Mouse (Mus musculus): ENCODE measurements around the gene Snx1. TPM values are rescaled to one million over a fixed set of nuclear protein-coding genes. Genes with fewer than 3 reads are reported as not detected.

Gene Snx1
- polyA plus RNA-seq, 1 experiment from 2014 or later: 140 TPM

DNA sequence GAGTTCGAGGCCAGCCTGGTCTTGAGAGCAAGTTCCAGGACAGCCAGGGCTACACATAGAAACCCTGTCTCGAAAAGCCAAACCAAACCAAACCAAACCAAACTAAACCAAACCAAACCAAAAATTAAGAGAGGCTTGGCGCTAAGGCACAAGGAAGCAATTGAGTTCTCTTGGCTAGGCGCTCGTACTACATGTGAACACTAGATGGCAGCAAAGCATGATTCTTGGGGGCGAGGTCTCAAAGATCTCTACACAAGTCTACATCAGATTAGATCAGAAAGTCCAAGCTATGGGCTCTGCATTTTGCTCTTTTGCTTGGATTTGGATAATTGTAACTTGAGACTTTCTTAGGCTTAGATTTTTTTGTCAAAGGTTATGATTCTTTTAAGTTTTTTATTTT is 17.9 kb upstream of the Snx1 start:
- DNase-seq (ENCODE audit: low spot score): peak; percentile 83
- no peaks in the 10 kb centered on the region for H3K9me3 ChIP-seq (ENCODE audit: control insufficient read depth, low read length)
- no peak for ATAC-seq (replicated peaks; ENCODE audit: low FRiP score)
- H3K9ac ChIP-seq (ENCODE audit: low read length): no peak overlapping the region
- no peaks in the 10 kb centered on the region for H3K27me3 ChIP-seq (ENCODE audit: control insufficient read depth, insufficient read depth, low read length)
- peaks cover 2% of the 10 kb centered on the region; the same call in 1 of the 2 replicates for H3K36me3 ChIP-seq (ENCODE audit: control insufficient read depth, insufficient read depth, low read length)
- no peak overlapping the region for H3K27ac ChIP-seq (ENCODE audit: low read depth, low read length)
- H3K4me1 ChIP-seq (replicated peaks; ENCODE audit: control insufficient read depth, insufficient read depth, low read length): no peaks in the 10 kb centered on the region
- WGBS: 10% methylated on average over 6 of the region's 6 CpGs
- no peak overlapping the region for H3K4me3 ChIP-seq (ENCODE audit: low read depth, low read length)
- H3K4me2 ChIP-seq (ENCODE audit: low read depth, low read length, severe bottlenecking): no peak overlapping the region

DNA sequence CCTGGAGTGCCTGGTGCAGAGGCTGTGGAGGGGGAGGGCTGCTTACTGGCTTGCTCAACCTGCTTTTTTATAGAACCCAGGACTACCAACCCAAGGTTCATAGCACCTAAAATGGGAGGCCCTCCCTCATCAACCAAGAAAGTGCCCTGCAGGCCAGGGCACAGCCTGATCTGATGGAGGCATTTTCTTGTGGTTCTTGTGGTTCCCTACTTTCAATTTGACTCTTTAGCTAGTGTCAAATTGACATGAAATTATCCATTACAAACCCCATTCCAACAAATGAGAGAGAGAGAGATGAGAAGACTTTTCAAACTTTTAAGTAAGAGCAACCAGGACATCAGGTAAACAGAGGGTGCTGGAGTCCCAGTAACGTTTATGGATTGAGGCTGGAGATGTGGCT is 15.9 kb upstream of the Snx1 start:
- H3K9ac ChIP-seq (ENCODE audit: low read length): no peak overlapping the region
- no peak overlapping the region for H3K27ac ChIP-seq (ENCODE audit: low read depth, low read length)
- 79% methylated on average over 1 of the region's 1 CpGs for WGBS
- H3K4me2 ChIP-seq (ENCODE audit: low read depth, low read length, severe bottlenecking): no peak overlapping the region
- peaks cover 4% of the 10 kb centered on the region; the same call in 1 of the 2 replicates for H3K36me3 ChIP-seq (ENCODE audit: control insufficient read depth, insufficient read depth, low read length)
- no peaks in the 10 kb centered on the region for H3K4me1 ChIP-seq (replicated peaks; ENCODE audit: control insufficient read depth, insufficient read depth, low read length)
- H3K4me3 ChIP-seq (ENCODE audit: low read depth, low read length): no peak overlapping the region
- ATAC-seq (replicated peaks; ENCODE audit: low FRiP score): no peak
- no peaks in the 10 kb centered on the region for H3K27me3 ChIP-seq (ENCODE audit: control insufficient read depth, insufficient read depth, low read length)
- no peaks in the 10 kb centered on the region for H3K9me3 ChIP-seq (ENCODE audit: control insufficient read depth, low read length)
- no peak for DNase-seq (ENCODE audit: low spot score)

- no peak for ATAC-seq (replicated peaks; ENCODE audit: low FRiP score)
- 94% methylated on average over 7 of the region's 7 CpGs for WGBS
- peaks cover 4% of the 10 kb centered on the region; the same call in 1 of the 2 replicates for H3K36me3 ChIP-seq (ENCODE audit: control insufficient read depth, insufficient read depth, low read length)
These were observed 11.8 kb upstream of the Snx1 start for GRCm38 (mm10) chr9:66138193-66138592.

DNA sequence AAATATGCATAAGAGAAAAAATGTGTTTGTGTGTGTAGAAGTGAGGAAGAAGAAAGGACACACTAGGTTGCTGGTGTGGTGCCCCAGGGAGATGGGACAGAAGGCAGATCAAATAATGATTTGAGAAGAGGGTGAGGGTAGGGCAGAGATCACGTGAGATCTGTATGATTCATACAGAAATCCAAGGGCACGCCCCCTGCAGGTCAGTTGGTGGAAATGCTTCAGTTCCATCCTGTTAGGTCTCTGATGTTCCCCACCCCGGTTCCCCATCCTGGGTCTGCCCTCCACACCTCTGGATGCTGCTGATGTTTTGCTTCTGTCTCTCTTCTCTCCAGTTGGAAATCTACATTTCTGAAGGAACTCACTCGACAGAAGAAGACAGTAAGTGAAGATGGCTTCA is 9.6 kb upstream of the Snx1 start:
- H3K4me1 ChIP-seq (replicated peaks; ENCODE audit: control insufficient read depth, insufficient read depth, low read length): no peaks in the 10 kb centered on the region
- H3K36me3 ChIP-seq (ENCODE audit: control insufficient read depth, insufficient read depth, low read length): peaks cover 4% of the 10 kb centered on the region; the same call in 1 of the 2 replicates
- no peak for DNase-seq (ENCODE audit: low spot score)
- H3K27me3 ChIP-seq (ENCODE audit: control insufficient read depth, insufficient read depth, low read length): no peaks in the 10 kb centered on the region
- no peak overlapping the region for H3K9ac ChIP-seq (ENCODE audit: low read length)
- H3K9me3 ChIP-seq (ENCODE audit: control insufficient read depth, low read length): no peaks in the 10 kb centered on the region
- ATAC-seq (replicated peaks; ENCODE audit: low FRiP score): no peak
- no peak overlapping the region for H3K4me2 ChIP-seq (ENCODE audit: low read depth, low read length, severe bottlenecking)
- WGBS: 53% methylated on average over 4 of the region's 4 CpGs
- no peak overlapping the region for H3K4me3 ChIP-seq (ENCODE audit: low read depth, low read length)
- no peak overlapping the region for H3K27ac ChIP-seq (ENCODE audit: low read depth, low read length)

More at GRCm38 (mm10) chr9:66138193-66138592, 11.8 kb upstream of the Snx1 start:
- Histone ChIP-seq H3K27me3 (ENCODE audit: control insufficient read depth, insufficient read depth, low read length) (no peaks in the 10 kb centered on the region), H3K27ac (ENCODE audit: low read depth, low read length) (no peak overlapping the region), H3K9me3 (ENCODE audit: control insufficient read depth, low read length) (no peaks in the 10 kb centered on the region), H3K4me3 (ENCODE audit: low read depth, low read length) (no peak overlapping the region), H3K4me2 (ENCODE audit: low read depth, low read length, severe bottlenecking) (no peak overlapping the region), H3K4me1 (replicated peaks; ENCODE audit: control insufficient read depth, insufficient read depth, low read length) (no peaks in the 10 kb centered on the region), H3K9ac (ENCODE audit: low read length) (no peak overlapping the region)
- DNase-seq (ENCODE audit: low spot score): no peak

DNA sequence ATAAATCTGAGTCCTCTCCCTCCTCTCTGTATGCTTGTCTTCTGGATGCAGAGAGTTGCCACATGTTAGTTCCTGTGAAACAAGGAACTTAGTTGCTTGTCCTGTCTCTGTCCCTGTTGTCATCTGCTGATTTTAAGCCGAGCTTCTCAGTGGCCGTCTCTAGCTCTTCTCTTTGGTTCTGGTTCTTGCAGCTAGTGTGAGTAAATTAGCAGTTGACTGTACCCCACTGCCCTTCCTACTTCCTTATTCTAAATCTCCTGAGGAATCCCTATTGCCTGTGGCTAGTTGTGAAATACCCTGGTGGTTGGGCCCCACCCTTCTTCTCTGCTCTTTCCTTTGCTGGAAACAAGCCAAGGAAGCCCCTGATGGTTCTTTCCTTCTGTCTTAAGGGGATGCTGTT is 5.1 kb upstream of the Snx1 start:
- H3K36me3 ChIP-seq (ENCODE audit: control insufficient read depth, insufficient read depth, low read length): no peaks in the 10 kb centered on the region; the same call in 1 of the 2 replicates
- ATAC-seq (replicated peaks; ENCODE audit: low FRiP score) (no peak), DNase-seq (ENCODE audit: low spot score) (no peak)
- no peak overlapping the region for H3K4me2 ChIP-seq (ENCODE audit: low read depth, low read length, severe bottlenecking)
- H3K9me3 ChIP-seq (ENCODE audit: control insufficient read depth, low read length): no peaks in the 10 kb centered on the region
- 96% methylated on average over 2 of the region's 2 CpGs for WGBS
- no peak overlapping the region for H3K27ac ChIP-seq (ENCODE audit: low read depth, low read length)
- H3K4me3 ChIP-seq (ENCODE audit: low read depth, low read length): no peak overlapping the region
- no peaks in the 10 kb centered on the region for H3K27me3 ChIP-seq (ENCODE audit: control insufficient read depth, insufficient read depth, low read length)
- no peak overlapping the region for H3K9ac ChIP-seq (ENCODE audit: low read length)
- no peaks in the 10 kb centered on the region for H3K4me1 ChIP-seq (replicated peaks; ENCODE audit: control insufficient read depth, insufficient read depth, low read length)

DNA sequence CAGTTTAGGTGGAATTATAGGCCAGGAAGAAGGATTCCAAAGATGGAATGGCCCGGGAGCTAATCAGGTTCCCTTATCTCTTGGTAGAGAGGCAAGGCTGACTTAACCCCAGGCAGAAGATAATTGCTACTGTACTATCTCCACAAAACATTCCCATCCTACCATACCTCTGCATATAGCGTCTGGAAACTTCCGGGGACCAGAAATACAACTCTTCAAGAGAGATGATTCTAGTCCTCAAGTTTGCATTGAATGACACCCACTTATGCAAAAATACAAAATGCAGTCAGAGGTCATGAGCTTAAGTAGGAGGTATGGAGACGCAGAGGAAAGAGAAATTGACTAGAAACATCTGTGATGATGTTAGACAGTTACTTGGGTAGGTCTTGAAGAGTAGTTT is 1.5 kb upstream of the Snx1 start:
- H3K36me3 ChIP-seq (ENCODE audit: control insufficient read depth, insufficient read depth, low read length): no peaks in the 10 kb centered on the region
- H3K9ac ChIP-seq (ENCODE audit: low read length): no peak overlapping the region
- H3K4me2 ChIP-seq (ENCODE audit: low read depth, low read length, severe bottlenecking): peak overlapping the region; percentile 82; the same call in 1 of the 2 replicates
- H3K4me1 ChIP-seq (replicated peaks; ENCODE audit: control insufficient read depth, insufficient read depth, low read length): peaks cover 4% of the 10 kb centered on the region; the same call in 1 of the 2 replicates
- no peak for ATAC-seq (replicated peaks; ENCODE audit: low FRiP score)
- WGBS: 93% methylated on average over 4 of the region's 4 CpGs
- H3K4me3 ChIP-seq (ENCODE audit: low read depth, low read length): no peak overlapping the region
- H3K9me3 ChIP-seq (ENCODE audit: control insufficient read depth, low read length): no peaks in the 10 kb centered on the region
- DNase-seq (ENCODE audit: low spot score): no peak
- H3K27ac ChIP-seq (ENCODE audit: low read depth, low read length): no peak overlapping the region
- H3K27me3 ChIP-seq (ENCODE audit: control insufficient read depth, insufficient read depth, low read length): no peaks in the 10 kb centered on the region

DNA sequence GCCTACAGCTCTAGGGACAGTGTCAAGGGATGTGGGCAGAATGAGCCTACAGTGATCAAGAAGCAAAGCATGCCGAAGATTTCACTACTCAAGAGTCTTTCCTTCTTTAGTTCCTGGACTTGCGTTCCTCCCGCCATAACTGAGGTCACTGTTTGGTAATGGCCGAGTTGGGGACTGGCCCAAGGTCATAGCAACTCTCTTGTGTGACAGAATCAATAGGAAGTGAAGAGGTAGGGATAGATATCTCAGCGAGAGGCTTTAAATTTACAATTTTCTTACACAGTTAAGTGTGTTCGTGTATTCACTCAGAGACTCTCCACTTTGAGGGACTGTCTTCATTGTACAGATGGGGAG is 783 bp upstream of the Snx1 start:
- Histone ChIP-seq H3K27me3 (ENCODE audit: control insufficient read depth, insufficient read depth, low read length) (no peaks in the 10 kb centered on the region), H3K9ac (ENCODE audit: low read length) (peak overlapping the region; percentile 73), H3K27ac (ENCODE audit: low read depth, low read length) (no peak overlapping the region), H3K9me3 (ENCODE audit: control insufficient read depth, low read length) (no peaks in the 10 kb centered on the region), H3K4me1 (replicated peaks; ENCODE audit: control insufficient read depth, insufficient read depth, low read length) (peaks cover 4% of the 10 kb centered on the region; the same call in 1 of the 2 replicates), H3K4me3 (ENCODE audit: low read depth, low read length) (peak overlapping the region; percentile 51), H3K36me3 (ENCODE audit: control insufficient read depth, insufficient read depth, low read length) (no peaks in the 10 kb centered on the region), H3K4me2 (ENCODE audit: low read depth, low read length, severe bottlenecking) (peak overlapping the region; percentile 82)
- ATAC-seq (replicated peaks; ENCODE audit: low FRiP score) (no peak), DNase-seq (ENCODE audit: low spot score) (no peak)
- 58% methylated on average over 6 of the region's 6 CpGs for WGBS

DNA sequence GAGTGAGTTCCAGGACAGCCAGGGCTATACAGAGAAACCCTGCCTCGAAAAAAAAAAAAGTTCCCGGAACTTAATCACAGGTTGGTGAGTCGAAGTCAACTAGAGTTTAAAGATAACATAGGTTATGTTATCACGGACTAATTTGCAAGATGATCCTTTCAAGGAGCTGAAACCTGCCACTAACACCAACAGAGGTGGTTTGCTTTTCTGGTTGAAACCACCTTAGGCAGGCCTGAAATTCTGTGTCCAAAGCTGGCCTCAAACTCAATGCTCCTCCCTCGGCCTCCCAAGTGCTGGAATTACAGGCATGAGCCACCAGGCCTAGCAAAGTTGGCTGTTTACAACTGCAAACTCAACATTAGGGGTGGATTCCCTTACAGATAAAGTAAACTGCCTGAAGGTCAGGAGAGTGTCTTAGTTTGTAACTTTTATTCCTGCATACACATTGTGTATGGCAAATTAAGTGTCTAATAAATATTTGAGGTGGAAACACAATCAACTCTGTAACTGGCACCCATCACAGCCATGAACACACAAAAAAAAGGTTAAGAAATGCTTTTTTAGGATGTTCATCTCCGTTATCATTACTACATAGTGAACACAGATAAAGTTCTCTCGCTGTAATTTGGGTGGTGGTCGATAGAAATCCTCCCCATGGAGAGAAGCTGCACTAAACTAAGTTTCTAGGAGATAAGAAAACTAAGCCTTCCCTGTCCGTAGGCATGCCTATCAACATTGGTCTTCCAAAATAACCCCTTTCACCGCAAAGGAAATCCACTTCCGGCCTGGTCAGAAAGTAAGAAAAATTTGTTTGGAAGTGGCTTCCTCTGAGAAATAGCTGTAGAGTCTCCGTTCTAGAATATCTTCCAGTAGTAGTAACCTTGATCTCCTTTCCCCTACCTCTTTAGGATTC is 588 bp downstream of the Snx1 start:
- peaks cover 4% of the 10 kb centered on the region; the same call in 1 of the 2 replicates for H3K4me1 ChIP-seq (replicated peaks; ENCODE audit: control insufficient read depth, insufficient read depth, low read length)
- no peaks in the 10 kb centered on the region for H3K27me3 ChIP-seq (ENCODE audit: control insufficient read depth, insufficient read depth, low read length)
- no peak for ATAC-seq (replicated peaks; ENCODE audit: low FRiP score)
- no peak for DNase-seq (ENCODE audit: low spot score)
- WGBS: 58% methylated on average over 12 of the region's 12 CpGs
- peak overlapping the region; percentile 6; the same call in 1 of the 2 replicates for H3K9ac ChIP-seq (ENCODE audit: low read length)
- no peaks in the 10 kb centered on the region for H3K36me3 ChIP-seq (ENCODE audit: control insufficient read depth, insufficient read depth, low read length)
- peak overlapping the region; percentile 75 for H3K27ac ChIP-seq (ENCODE audit: low read depth, low read length)
- H3K9me3 ChIP-seq (ENCODE audit: control insufficient read depth, low read length): no peaks in the 10 kb centered on the region
- H3K4me3 ChIP-seq (ENCODE audit: low read depth, low read length): peak overlapping the region; percentile 51
- peak overlapping the region; percentile 82 for H3K4me2 ChIP-seq (ENCODE audit: low read depth, low read length, severe bottlenecking)
